Mouse (Mus musculus) limb, embryonic 14.5 days (tissue): Measurements from ENCODE around the gene Stpg4. TPM values are rescaled to one million over a fixed set of nuclear protein-coding genes. Genes with fewer than 3 reads are reported as not detected.

Experiments used
- ATAC-seq: fragments of 200-750 bp; cut with Nextera tagmentation; 2 replicates; pipeline ENCODE4 v1.8.0; 2017; ENCODE audit warnings: low read depth, moderate number of reproducible peaks, moderate TSS enrichment; ENCODE audit not compliant: low FRiP score
- DNase-seq: peaks from one replicate; pipeline ENCODE4 v3.0.0-alpha.2; 2015; ENCODE audit warnings: low spot score
- H3K27ac ChIP-seq: fragments of 300-500 bp; sonication (generic); replicated peaks from 2 replicates; pipeline ENCODE4 v1.5.1; 2014; ENCODE audit warnings: low read depth, mild to moderate bottlenecking, low read length, moderate library complexity, mixed read lengths
- H3K27me3 ChIP-seq: fragments of 300-500 bp; sonication (generic); 2 replicates; pipeline ENCODE4 v1.6.1; 2014; ENCODE audit warnings: low read length, mixed read lengths; ENCODE audit not compliant: control insufficient read depth, insufficient read depth
- H3K36me3 ChIP-seq: fragments of 300-500 bp; sonication (generic); 2 replicates; pipeline ENCODE4 v1.6.1; 2014; ENCODE audit warnings: mild to moderate bottlenecking, low read length, moderate library complexity, mixed read lengths; ENCODE audit not compliant: control insufficient read depth, insufficient read depth
- H3K4me1 ChIP-seq: fragments of 300-500 bp; sonication (generic); 2 replicates; pipeline ENCODE4 v1.6.1; 2014; ENCODE audit warnings: antibody characterized with exemption, low read length, mixed read lengths; ENCODE audit not compliant: control insufficient read depth, insufficient read depth
- H3K4me2 ChIP-seq: fragments of 300-500 bp; sonication (generic); replicated peaks from 2 replicates; pipeline ENCODE4 v1.6.1; 2014; ENCODE audit warnings: low read depth, mild to moderate bottlenecking, low read length, moderate library complexity; ENCODE audit not compliant: severe bottlenecking
- H3K4me3 ChIP-seq: fragments of 300-500 bp; sonication (generic); replicated peaks from 2 replicates; pipeline ENCODE4 v1.5.1; 2014; ENCODE audit warnings: low read length
- H3K9ac ChIP-seq: fragments of 300-500 bp; sonication (generic); 2 replicates; pipeline ENCODE4 v1.6.1; 2014; ENCODE audit warnings: mild to moderate bottlenecking, low read depth, low read length, moderate library complexity; ENCODE audit not compliant: severe bottlenecking
- H3K9me3 ChIP-seq: fragments of 300-500 bp; sonication (generic); 2 replicates; pipeline ENCODE4 v1.6.1; 2016; ENCODE audit warnings: low read length; ENCODE audit not compliant: control insufficient read depth
- POLR2A ChIP-seq: fragments of 200-500 bp; IDR thresholded peaks from 2 replicates; pipeline ENCODE4 v1.8.0; 2012; ENCODE audit warnings: inconsistent platforms, mild to moderate bottlenecking, moderate library complexity, borderline replicate concordance; ENCODE audit not compliant: insufficient read depth, insufficient read length; ENCODE audit errors: extremely low read depth
- WGBS: fragments of 180-500 bp; shearing (Covaris S2); extraction: QIAGEN DNeasy Blood & Tissue Kit; methylation state at CpG from one replicate; pipeline ENCODE4 v1.1.7; 2014; 5-methylcytosine and 5-hydroxymethylcytosine counted together
- polyA plus RNA-seq, 2 experiments: library from polyadenylated mRNA; depleted of rRNA in 1 of 2; stranded (reverse) in 1 of 2; unstranded in 1 of 2; fragments of >200 nt; fragmentation: Nextera tagmentation in 1 of 2; extraction: Ambion mirVana in 1 of 2; gene quantifications; 2 replicates each; pipeline versions ENCODE4 v1.2.1 to v1.2.3; 2012 to 2014

Stpg4 gene
- polyA plus RNA-seq (2012; rRNA removed) (not detected in 2 replicates), polyA plus RNA-seq (2014; fragmentation: Nextera tagmentation; extraction: Ambion mirVana) (not detected in 2 replicates)

DNA sequence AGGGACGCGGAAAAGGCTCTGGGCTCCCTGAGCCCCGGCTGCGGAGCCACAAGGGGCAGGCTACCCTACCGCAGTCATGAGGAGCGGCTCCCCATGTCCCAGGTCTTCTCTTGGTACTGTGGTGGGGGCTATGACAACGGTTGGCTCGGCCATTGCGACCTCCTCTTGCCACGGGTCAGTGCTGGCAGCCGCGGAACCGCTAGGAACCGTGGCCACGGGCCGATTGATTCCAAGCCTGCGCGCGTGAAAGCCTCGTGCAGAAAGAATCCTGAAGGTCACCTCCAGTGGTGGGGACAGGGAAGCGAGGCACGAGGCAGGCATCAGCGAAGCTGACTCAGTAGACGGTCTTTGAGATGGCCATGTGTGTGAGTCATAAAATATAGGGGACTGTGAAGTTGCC lies at the start of gene Stpg4:
Stpg4 (minus strand) TSS at position 231 of the 400 bp plus-strand sequence.
- Histone ChIP-seq H3K4me1 (no peaks in the 10 kb centered on the region), H3K9me3 (no peaks in the 10 kb centered on the region), H3K27ac (no peak within 1 kb of the TSS), H3K4me2 (no peak within 1 kb of the TSS), H3K27me3 (no peaks in the 10 kb centered on the region), H3K4me3 (no peak within 1 kb of the TSS), H3K9ac (no peak within 1 kb of the TSS), H3K36me3 (peaks cover 28% of the 10 kb centered on the region)
- TF ChIP-seq POLR2A: no peak
- no peak for DNase-seq
- WGBS: 61% methylated on average over 24 of the region's 24 CpGs
- no peak for ATAC-seq

DNA sequence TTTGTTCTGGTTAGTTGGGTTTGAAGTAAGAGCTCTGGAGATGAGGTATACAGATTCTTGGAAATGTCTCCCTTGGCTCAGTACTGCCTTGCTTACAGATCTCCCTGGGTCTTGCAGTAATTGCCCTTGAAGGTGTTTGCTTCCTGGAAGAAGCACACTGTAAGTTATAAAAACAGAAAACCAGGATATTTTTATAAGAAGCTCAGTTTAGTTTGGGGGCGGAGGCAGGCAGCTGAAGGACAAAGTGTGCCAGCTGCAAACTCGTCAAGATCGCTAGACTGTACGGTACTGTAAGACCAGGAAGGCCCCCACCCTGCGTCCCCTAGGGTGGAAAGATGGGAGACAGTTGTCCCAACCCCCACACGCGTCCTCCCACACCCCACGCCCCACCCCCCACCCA lies 47.8 kb upstream of the Stpg4 start:
- Histone ChIP-seq H3K27me3 (no peaks in the 10 kb centered on the region), H3K4me2 (no peak overlapping the region), H3K4me3 (no peak overlapping the region), H3K9me3 (no peaks in the 10 kb centered on the region), H3K36me3 (no peaks in the 10 kb centered on the region), H3K27ac (no peak overlapping the region), H3K4me1 (peaks cover 15% of the 10 kb centered on the region), H3K9ac (no peak overlapping the region)
- DNase-seq (no peak), ATAC-seq (no peak)
- TF ChIP-seq POLR2A: no peak
- 53% methylated on average over 8 of the region's 8 CpGs for WGBS

DNA sequence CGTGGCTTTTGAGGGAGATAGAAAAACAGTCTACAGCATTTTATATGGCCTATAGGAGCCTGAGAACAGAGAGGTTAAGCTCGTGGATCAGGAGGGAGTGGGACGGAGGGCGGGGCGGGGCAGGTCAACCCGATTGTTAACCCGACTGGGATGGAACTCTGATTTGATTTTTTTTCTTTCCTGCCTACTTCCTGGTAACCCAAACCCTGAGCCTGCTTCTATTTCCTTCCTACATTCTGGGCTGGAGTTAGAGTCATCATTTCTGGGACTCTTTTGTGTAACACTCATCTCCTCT lies 46.9 kb upstream of the Stpg4 start:
- DNase-seq (no peak), ATAC-seq (no peak)
- 3% methylated on average over 7 of the region's 7 CpGs for WGBS
- Histone ChIP-seq H3K4me1 (peaks cover 15% of the 10 kb centered on the region), H3K27me3 (no peaks in the 10 kb centered on the region), H3K27ac (0 out of 2 replicates have a peak overlapping the region, but pooled peaks have one; percentile 33), H3K36me3 (no peaks in the 10 kb centered on the region), H3K4me3 (peak overlapping the region; percentile 29), H3K9me3 (no peaks in the 10 kb centered on the region), H3K9ac (peak overlapping the region; percentile 17; the same call in 1 of the 2 replicates), H3K4me2 (peak overlapping the region; percentile 58)
- TF ChIP-seq POLR2A: no peak

DNA sequence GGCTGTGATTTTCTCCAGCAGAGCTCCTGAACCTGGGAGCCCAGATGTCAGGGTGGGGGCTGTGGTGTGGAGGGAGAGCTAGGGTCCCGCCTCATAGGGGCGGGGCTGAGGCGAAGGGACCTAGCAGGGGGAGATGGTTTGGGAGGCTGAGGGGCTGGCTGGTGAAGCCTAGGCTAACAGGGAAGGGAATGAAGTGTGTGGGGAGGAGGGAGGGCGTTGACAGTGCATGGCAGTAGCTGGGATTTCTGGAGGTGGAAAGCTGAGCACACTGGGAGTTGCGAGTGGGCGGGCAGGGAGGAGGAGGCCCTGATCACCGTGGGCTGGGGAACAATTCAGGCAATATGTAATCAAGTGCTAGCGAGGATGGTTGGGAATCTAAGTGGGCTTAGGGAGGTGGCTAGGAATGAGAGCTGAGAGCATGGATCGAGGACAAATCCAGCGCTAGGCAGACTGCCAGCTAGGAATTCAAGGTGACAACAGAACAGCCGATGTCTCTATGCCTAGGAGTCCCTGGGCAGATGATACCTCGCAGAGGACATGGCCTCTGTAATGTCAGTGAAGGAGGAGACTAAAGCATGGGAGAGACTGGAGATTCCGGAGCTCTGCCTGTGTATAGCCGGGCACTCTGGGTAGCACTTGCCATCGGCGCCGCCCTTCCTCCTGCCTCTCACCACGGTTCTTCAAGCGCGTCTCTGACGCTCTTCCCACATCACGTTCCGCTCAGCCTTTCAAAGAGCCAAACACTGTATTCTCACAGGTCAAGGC lies 46.4 kb upstream of the Stpg4 start:
- no peak for TF ChIP-seq POLR2A
- peak overlapping the region; percentile 58 for H3K4me2 ChIP-seq
- H3K27me3 ChIP-seq: no peaks in the 10 kb centered on the region
- no peaks in the 10 kb centered on the region for H3K36me3 ChIP-seq
- H3K9me3 ChIP-seq: no peaks in the 10 kb centered on the region
- peak overlapping the region; percentile 29 for H3K4me3 ChIP-seq
- H3K27ac ChIP-seq: 0 out of 2 replicates have a peak overlapping the region, but pooled peaks have one; percentile 33
- peak overlapping the region; percentile 17 for H3K9ac ChIP-seq
- peak; percentile 57 for DNase-seq
- peak; percentile 73 for ATAC-seq
- 2% methylated on average over 23 of the region's 23 CpGs for WGBS
- peaks cover 15% of the 10 kb centered on the region for H3K4me1 ChIP-seq

DNA sequence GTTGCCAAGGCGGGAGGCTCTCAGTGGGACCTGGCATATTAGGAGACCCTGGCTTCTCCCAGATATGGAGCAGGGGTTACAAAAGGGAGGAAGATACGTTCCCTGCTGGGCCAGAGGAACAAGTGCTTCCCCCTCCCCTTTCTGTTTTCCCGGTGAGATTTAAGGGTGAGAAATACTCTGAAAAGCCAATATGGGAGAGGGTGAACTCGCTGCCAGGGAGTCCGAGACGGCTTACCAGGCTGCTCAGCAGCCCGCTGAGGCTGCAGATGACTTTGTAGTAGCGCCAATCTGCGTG lies 45.8 kb upstream of the Stpg4 start:
- no peaks in the 10 kb centered on the region for H3K9me3 ChIP-seq
- peaks cover 15% of the 10 kb centered on the region for H3K4me1 ChIP-seq
- peak overlapping the region; percentile 17 for H3K9ac ChIP-seq
- WGBS: 6% methylated on average over 9 of the region's 9 CpGs
- ATAC-seq: no peak
- no peak for DNase-seq
- peak overlapping the region; percentile 58 for H3K4me2 ChIP-seq
- no peak overlapping the region for H3K27ac ChIP-seq
- no peaks in the 10 kb centered on the region for H3K27me3 ChIP-seq
- H3K4me3 ChIP-seq: peak overlapping the region; percentile 29
- no peak for TF ChIP-seq POLR2A
- no peaks in the 10 kb centered on the region for H3K36me3 ChIP-seq

DNA sequence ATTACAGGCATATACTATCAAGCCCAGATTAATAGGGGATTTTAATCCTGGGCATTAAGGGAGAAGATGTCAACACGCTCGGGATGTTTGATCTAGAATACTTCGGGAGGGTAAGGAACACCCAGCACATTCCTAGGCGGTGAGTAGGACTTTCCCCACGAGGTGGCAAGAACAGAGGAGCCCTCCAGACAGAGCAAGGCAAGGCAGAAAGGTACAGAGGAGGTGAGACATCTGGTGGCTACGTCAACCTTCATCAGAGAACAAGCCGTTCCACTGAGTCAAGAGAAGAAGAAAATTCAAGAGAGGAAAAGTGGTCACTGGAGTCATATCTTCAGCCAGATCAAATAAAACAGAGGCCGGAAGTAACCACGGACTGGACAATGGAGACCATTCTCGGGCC lies 45.3 kb upstream of the Stpg4 start:
- DNase-seq (no peak), ATAC-seq (no peak)
- no peak overlapping the region for H3K4me2 ChIP-seq
- H3K4me3 ChIP-seq: no peak overlapping the region
- no peak for TF ChIP-seq POLR2A
- no peak overlapping the region for H3K27ac ChIP-seq
- no peaks in the 10 kb centered on the region for H3K9me3 ChIP-seq
- no peaks in the 10 kb centered on the region for H3K36me3 ChIP-seq
- peaks cover 15% of the 10 kb centered on the region for H3K4me1 ChIP-seq
- whole genome bisulfite sequencing: 43% methylated on average over 10 of the region's 10 CpGs
- H3K9ac ChIP-seq: no peak overlapping the region
- no peaks in the 10 kb centered on the region for H3K27me3 ChIP-seq
